Mouse (Mus musculus) large intestine, adult 2 months (tissue): ENCODE measurements at regions not wholly inside any gene's neighbourhood (a gene's known extent, or its start where the extent isn't known, plus 50 kb on each side); places are given as distances from the start of the nearest gene placed in this dataset.

Source experiments
- DNase-seq: peaks from one replicate; pipeline ENCODE4 v3.0.0-alpha.2; 2012; ENCODE audit warnings: low read depth, low spot score
- WGBS: fragments of 180-500 bp; shearing (Covaris S2); methylation state at CpG from one replicate; pipeline ENCODE4 v1.1.7; 2018; 5-methylcytosine and 5-hydroxymethylcytosine counted together

- WGBS = 32% methylated on average over 10 of the region's 10 CpGs
- DNase-seq = no peak
These were observed 289.9 kb downstream of the Sox9 start for GRCm38 (mm10) chr11:113071942-113072341.

GRCm38 (mm10) chr11:113074328-113074727 lies 292.3 kb downstream of the Sox9 start:
- WGBS = 91% methylated on average over 9 of the region's 9 CpGs
- no peak for DNase-seq

- WGBS = 98% methylated on average over 4 of the region's 4 CpGs
- DNase-seq = no peak
These were observed 294.3 kb downstream of the Sox9 start for GRCm38 (mm10) chr11:113076371-113076770.

GRCm38 (mm10) chr11:113080311-113080710 lies 298.3 kb downstream of the Sox9 start:
- no peak for DNase-seq
- WGBS = 89% methylated on average over 2 of the region's 2 CpGs

GRCm38 (mm10) chr11:113084442-113084841 lies 302.4 kb downstream of the Sox9 start:
- no peak for DNase-seq
- 43% methylated on average over 6 of the region's 6 CpGs for WGBS

- DNase-seq = no peak
- WGBS = 18% methylated on average over 9 of the region's 9 CpGs
These were observed 303.5 kb downstream of the Sox9 start for GRCm38 (mm10) chr11:113085556-113085955.

- WGBS = 14% methylated on average over 9 of the region's 9 CpGs
- no peak for DNase-seq
These were observed 305.1 kb downstream of the Sox9 start for GRCm38 (mm10) chr11:113087084-113087483.

GRCm38 (mm10) chr11:113089637-113090351 lies 307.8 kb downstream of the Sox9 start:
- WGBS = 70% methylated on average over 11 of the region's 11 CpGs
- no peak for DNase-seq

GRCm38 (mm10) chr11:113091901-113092568 lies 310.0 kb downstream of the Sox9 start:
- no peak for DNase-seq
- WGBS = 77% methylated on average over 8 of the region's 8 CpGs

GRCm38 (mm10) chr11:113093895-113094445 lies 311.9 kb downstream of the Sox9 start:
- no peak for DNase-seq
- 38% methylated on average over 13 of the region's 13 CpGs for WGBS

- 70% methylated on average over 8 of the region's 8 CpGs for WGBS
- DNase-seq = no peak
These were observed 313.6 kb downstream of the Sox9 start for GRCm38 (mm10) chr11:113095625-113096024.

- 30% methylated on average over 8 of the region's 8 CpGs for WGBS
- DNase-seq = no peak
These were observed 314.2 kb downstream of the Sox9 start for GRCm38 (mm10) chr11:113096209-113096608.

GRCm38 (mm10) chr11:113098360-113098759 lies 316.3 kb downstream of the Sox9 start:
- no peak for DNase-seq
- 98% methylated on average over 2 of the region's 2 CpGs for WGBS

- DNase-seq = no peak
- 22% methylated on average over 9 of the region's 9 CpGs for WGBS
These were observed 318.8 kb downstream of the Sox9 start for GRCm38 (mm10) chr11:113100800-113101199.

GRCm38 (mm10) chr11:113101534-113101933 lies 319.5 kb downstream of the Sox9 start:
- WGBS = 24% methylated on average over 11 of the region's 11 CpGs
- DNase-seq = no peak

GRCm38 (mm10) chr11:113103161-113103845 lies 321.3 kb downstream of the Sox9 start:
- DNase-seq = no peak
- 52% methylated on average over 12 of the region's 12 CpGs for WGBS

GRCm38 (mm10) chr11:113105371-113105770 lies 323.3 kb downstream of the Sox9 start:
- WGBS = 38% methylated on average over 11 of the region's 11 CpGs
- no peak for DNase-seq

- DNase-seq = no peak
- 72% methylated on average over 16 of the region's 16 CpGs for WGBS
These were observed 325.3 kb downstream of the Sox9 start for GRCm38 (mm10) chr11:113107205-113107844.

GRCm38 (mm10) chr11:113107966-113108699 lies 326.1 kb downstream of the Sox9 start:
- WGBS = 71% methylated on average over 10 of the region's 10 CpGs
- DNase-seq = no peak
